Mouse (Mus musculus) spleen, embryonic (tissue): ENCODE measurements around the gene Tmem120b.

ENCODE experiments used
- CTCF ChIA-PET: fragments of 350-600 bp; sonication (Branson Sonifier 250); formaldehyde crosslinking; loops from one replicate; lab custom pipeline; 2022; lab: Charles Lee

Gene Tmem120b

DNA sequence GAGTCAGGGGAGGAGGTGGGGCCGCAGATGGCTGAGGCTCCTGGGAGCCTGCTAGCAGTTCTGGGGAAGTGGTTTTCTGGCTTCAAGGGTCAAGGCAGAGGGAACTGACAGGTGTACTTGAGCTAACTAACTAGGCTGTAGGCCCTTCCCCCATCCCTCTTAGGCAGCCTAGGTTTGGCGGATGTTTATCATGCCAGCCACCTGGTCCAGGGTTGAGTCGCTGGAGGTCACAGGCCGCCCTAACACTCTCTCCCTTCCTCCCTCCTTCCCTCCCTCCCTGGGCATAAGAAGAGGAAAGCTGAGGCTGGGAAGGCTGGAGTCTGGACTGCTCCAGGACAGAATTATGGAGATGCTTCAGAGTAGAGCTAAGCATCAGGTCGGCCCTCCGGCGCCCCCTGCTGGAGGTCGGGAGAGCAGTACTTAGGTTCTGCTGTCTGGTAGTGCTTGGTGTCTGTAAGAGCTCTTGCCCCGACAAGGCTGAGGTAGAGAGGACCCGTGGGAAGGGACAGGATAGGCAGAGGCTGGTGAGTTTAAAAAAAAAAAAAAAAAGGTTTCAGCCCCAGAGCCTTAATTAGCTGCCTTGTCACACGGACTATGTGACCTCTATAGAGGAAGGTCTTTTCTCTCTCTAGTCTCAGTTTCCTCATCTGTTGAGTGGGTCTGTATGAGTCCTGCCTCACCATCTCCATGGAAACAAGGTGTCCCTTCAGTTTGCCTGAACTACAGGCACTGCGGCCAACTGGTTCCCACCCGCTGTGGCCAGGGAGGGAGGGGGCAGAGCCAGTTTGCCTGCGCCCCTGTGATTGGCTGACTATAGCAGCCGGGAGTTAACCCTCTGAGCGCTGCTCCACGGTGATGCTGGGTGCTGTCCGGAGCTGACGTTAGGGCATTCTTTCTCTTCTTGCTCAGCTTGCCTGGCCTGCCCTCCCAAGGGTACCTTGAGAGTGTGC lies 81.5 kb downstream of the Tmem120b start:
- CTCF ChIA-PET = interaction anchor here (0.5 to 2.6 kb wide), 7 partner anchors 10 to 255 kb away, joined by 3 to 26 read pairs (median 6); partner anchors contain the start of genes Rhof and Tmem120b

DNA sequence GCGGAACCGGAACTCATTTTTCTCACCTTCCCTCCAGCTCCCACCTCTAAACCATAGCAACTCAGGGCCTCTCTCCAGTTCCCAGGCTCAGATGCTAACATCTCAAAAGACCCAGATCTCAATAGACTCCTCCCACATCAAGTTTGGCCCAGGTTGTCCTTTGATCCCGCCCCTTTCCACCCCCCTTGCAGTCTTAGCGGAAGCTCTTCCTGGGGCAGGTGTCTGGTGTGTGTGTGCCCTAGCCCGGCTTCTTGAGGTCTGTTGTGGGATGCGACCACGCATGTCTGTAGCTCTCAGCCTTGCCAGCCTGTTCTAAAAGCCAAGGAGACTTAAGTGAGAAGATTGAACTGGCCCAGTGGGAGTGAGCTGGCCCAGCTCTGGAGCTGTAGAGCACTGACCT lies 82.4 kb downstream of the Tmem120b start:
- CTCF ChIA-PET = interaction anchor here (1.5 to 2.6 kb wide), 3 partner anchors 11 to 83 kb away, joined by 6 to 26 read pairs (median 24); partner anchors contain the start of genes Rhof and Tmem120b

DNA sequence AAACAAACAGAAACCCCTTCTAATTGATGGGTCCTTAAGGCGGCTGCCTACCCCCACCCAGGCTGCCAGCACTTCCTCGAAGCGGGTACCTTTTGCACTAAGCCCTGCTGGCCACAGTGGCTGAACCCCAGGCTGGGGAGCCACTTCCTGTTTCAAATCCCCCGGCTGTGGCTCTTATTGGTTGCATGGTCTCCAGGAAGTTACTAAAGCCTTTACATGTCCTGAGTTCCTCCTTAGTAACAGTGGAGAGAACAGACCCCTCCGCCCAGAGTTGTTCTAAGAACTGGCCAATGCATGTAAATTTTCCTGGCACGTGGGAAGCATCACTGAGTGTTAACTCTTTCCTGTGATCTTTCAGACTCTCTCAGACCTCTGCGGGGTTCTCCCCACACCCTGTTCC lies 82.9 kb downstream of the Tmem120b start:
- CTCF ChIA-PET = interaction anchor here (0.6 to 2.6 kb wide), 3 partner anchors 11 to 405 kb away, joined by 5 to 26 read pairs (median 24); partner anchors contain the start of gene Rhof

DNA sequence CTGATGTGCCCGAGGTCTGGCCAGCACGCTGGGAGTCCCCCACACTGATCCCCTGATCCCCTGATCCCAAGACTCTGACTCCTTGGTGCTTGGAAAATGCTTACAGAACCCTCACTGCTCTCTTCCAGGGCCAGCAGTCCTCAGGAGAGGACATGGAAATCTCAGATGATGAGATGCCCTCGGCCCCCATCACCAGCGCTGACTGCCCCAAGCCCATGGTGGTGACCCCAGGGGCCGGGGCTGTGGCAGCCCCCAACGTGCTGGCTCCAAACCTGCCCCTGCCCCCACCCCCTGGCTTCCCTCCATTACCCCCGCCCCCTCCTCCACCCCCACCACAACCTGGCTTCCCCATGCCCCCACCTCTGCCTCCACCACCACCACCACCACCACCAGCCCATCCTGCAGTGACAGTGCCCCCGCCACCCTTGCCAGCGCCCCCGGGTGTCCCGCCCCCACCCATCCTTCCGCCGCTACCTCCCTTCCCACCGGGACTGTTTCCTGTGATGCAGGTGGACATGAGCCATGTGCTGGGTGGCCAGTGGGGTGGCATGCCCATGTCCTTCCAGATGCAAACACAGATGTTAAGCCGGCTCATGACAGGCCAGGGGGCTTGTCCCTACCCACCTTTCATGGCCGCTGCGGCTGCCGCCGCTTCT lies 83.6 kb downstream of the Tmem120b start:
- CTCF ChIA-PET = interaction anchor here (2.6 kb wide), 1 partner anchor 12 kb away, joined by 24 read pairs; no protein-coding TSS in a partner anchor

- CTCF ChIA-PET = interaction anchor here (3.3 kb wide), 1 partner anchor 19 kb away, joined by 38 read pairs; the partner anchor contains the start of gene Rhof
Observed at GRCm38 (mm10) chr5:123152901-123153300, 84.7 kb downstream of the Tmem120b start.

DNA sequence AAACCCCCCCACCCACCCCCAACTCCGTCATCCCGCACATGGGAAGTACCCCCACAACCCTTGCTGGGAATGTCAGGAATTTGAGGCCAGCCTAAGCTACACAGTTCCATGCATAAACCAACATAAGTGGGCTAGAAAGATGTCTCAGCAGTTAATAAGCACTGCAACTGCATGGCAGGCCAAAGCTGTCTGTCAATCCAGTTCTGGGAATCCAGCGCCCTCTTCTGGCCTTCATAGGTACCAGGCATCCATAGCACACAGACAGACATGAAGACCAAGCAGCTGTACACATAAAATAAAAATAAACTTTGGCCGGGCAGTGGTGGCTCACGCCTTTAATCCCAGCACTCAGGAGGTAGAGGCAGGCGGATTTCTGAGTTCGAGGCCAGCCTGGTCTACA lies 87.2 kb downstream of the Tmem120b start:
- CTCF ChIA-PET = interaction anchor here (0.6 to 3.3 kb wide), 4 partner anchors 12 to 1321 kb away, joined by 3 to 38 read pairs (median 6); partner anchors contain the start of gene Rhof

- CTCF ChIA-PET = interaction anchor here (0.6 kb wide), 2 partner anchors 23 to 271 kb away, joined by 4 read pairs; no protein-coding TSS in a partner anchor
Observed at GRCm38 (mm10) chr5:123156763-123157162, 88.5 kb downstream of the Tmem120b start.

DNA sequence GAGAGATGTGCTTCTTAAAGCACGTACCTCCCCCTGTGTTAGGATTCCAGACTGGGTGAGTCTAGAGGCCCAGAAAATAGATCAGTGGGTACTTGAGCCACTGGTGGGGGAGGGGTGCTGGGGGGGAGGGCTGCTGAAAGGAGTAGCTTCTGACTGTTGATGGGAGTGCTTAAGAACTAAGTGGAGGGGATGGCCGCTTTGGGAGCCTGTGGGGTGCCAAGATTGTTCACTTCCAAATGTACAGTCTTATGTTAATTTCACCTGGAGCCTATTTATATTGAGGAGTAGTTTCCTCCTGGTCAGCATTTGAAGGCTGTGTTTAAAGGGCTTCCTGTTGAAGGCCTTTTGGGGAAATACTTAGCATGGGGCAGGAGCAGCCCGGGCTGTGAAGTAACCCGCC lies 89.8 kb downstream of the Tmem120b start:
- CTCF ChIA-PET = interaction anchor here (1.4 kb wide), 1 partner anchor 12 kb away, joined by 5 read pairs; no protein-coding TSS in a partner anchor

- CTCF ChIA-PET = no interaction called here
Observed at GRCm38 (mm10) chr5:123159446-123159845, 91.2 kb downstream of the Tmem120b start.

- CTCF ChIA-PET = no interaction called here
Observed at GRCm38 (mm10) chr5:123159866-123160265, 91.7 kb downstream of the Tmem120b start.

GRCm38 (mm10) chr5:123160341-123160740 lies 92.1 kb downstream of the Tmem120b start:
- CTCF ChIA-PET = no interaction called here

DNA sequence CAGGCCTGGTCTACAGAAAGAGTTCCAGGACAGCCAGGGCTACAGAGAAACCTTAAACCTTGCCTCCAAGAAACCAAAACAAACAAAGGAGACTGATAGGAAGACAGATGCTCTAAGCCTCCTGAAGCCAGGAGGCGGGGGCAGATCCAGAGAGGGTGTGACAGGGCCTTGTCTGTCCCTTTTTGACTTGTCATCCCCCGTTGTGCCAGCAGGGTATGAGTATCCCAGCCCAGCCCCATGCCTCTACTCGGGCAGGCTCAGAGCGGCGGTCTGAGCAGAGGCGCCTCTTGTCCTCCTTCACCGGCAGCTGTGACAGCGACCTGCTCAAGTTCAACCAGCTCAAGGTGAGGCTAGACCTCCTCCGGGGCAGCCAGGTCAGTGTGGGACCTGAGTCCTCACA lies 94.7 kb downstream of the Tmem120b start:
- CTCF ChIA-PET = no interaction called here

DNA sequence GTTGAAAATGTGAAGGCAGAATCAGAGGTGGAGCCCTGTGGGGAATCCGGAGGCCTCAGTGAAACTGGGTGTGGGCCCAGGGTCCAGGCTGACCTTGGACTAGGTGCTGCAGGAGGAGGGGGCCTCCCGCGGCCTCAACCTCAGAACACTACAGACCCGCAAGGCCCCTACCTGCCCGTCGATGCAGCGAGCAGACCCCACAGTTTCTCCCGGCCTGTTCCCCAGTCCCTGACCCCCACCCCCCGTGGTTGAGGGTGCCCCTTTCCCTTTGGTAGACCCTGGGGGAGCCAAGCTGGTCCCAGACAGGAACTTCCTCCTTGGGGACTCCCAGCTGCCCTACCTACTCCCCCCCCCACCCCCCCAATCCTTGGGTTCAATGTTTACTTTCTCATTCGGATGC lies 98.2 kb downstream of the Tmem120b start:
- CTCF ChIA-PET = no interaction called here
